In the genomic region with DNA sequence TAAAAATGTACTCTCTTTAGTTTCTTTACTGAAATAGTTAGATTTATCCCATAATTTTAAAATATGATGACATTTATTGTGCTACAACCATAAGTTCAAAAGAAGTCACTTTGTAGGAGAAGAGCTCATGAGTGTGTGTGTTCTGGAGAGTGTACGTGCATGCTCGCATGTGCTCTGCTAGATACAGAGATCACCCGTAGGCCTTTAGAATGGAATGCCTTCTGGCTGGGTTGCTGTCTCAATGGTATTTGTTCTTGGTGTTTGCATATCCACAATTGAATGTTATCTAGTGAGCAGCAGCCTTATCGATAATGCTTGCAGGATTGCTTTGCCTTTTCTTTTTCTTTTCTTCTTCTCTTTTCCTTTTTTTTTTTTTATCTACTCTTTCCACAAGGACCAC, we compare ENCODE assay signal across 25 mouse cellular contexts. TPM values are rescaled to one million over a fixed set of nuclear protein-coding genes. Genes with fewer than 3 reads are reported as not detected.
"Had no signal": no experiment of that assay in that cellular context is flagged by ENCODE, and none has a peak within 500 bp of the region (broad histone marks: within the 10 kb centered on the region; RNA-seq: fewer than 3 reads in every experiment).

No protein-coding gene starts in this region.

- H3K27me3 ChIP-seq: embryonic facial prominence, embryonic 12.5 days; embryonic facial prominence, embryonic 13.5 days; embryonic facial prominence, embryonic 15.5 days; forebrain, embryonic 12.5 days; forebrain, embryonic 13.5 days; forebrain, embryonic 15.5 days had no signal

- DNase-seq: cerebellum, adult 2 months; cerebellum, adult 8-10 months; cerebellum, adult 9-10 months; cerebellum, adult 9-11 months; cerebellum, postnatal 25 days; cerebellum, postnatal 36 days; embryo, embryonic 11 days; forebrain, postnatal 0 days; gastrocnemius, adult 2 months; gastrocnemius, postnatal 10 days; gastrocnemius, postnatal 14 days; gastrocnemius, postnatal 25 days; gastrocnemius, postnatal 36 days; heart, adult 18-20 months had no signal

- H3K4me3 ChIP-seq: embryonic facial prominence, embryonic 10.5 days; embryonic facial prominence, embryonic 12.5 days; embryonic facial prominence, embryonic 13.5 days; embryonic facial prominence, embryonic 15.5 days; erythroblast, embryonic 14.5 days; forebrain, embryonic 10.5 days; forebrain, embryonic 12.5 days; forebrain, embryonic 13.5 days; forebrain, embryonic 15.5 days; gastrocnemius, adult 2 months had no signal

- H3K4me1 ChIP-seq: forebrain, embryonic 12.5 days; forebrain, embryonic 13.5 days; forebrain, embryonic 15.5 days had no signal

- ATAC-seq: forebrain, embryonic 13.5 days; forebrain, embryonic 14.5 days; forebrain, embryonic 15.5 days; forebrain, embryonic 16.5 days; forebrain, postnatal 0 days had no signal

- H3K27ac ChIP-seq: embryonic facial prominence, embryonic 10.5 days; embryonic facial prominence, embryonic 12.5 days; embryonic facial prominence, embryonic 13.5 days; embryonic facial prominence, embryonic 15.5 days; forebrain, embryonic 10.5 days; forebrain, embryonic 12.5 days; forebrain, embryonic 13.5 days; forebrain, embryonic 15.5 days; gastrocnemius, adult 2 months had no signal

- H3K9me3 ChIP-seq: embryonic facial prominence, embryonic 10.5 days; embryonic facial prominence, embryonic 12.5 days; embryonic facial prominence, embryonic 13.5 days; embryonic facial prominence, embryonic 15.5 days; forebrain, embryonic 10.5 days; forebrain, embryonic 12.5 days; forebrain, embryonic 13.5 days; forebrain, embryonic 15.5 days had no signal

- H3K4me2 ChIP-seq: embryonic facial prominence, embryonic 12.5 days; embryonic facial prominence, embryonic 13.5 days; embryonic facial prominence, embryonic 15.5 days; forebrain, embryonic 12.5 days; forebrain, embryonic 13.5 days; forebrain, embryonic 15.5 days had no signal

- H3K36me3 ChIP-seq: forebrain, embryonic 12.5 days; forebrain, embryonic 15.5 days had no signal

- H3K9ac ChIP-seq: embryonic facial prominence, embryonic 12.5 days; embryonic facial prominence, embryonic 13.5 days; embryonic facial prominence, embryonic 15.5 days; forebrain, embryonic 12.5 days; forebrain, embryonic 13.5 days; forebrain, embryonic 15.5 days; forebrain, postnatal 0 days had no signal

RNA-seq across cellular contexts. Expression of gene Plod2, which starts 9.6 kb away (rescaled TPM):
- polyA plus RNA-seq: erythroblast, embryonic 14.5 days had no signal
